In genomic region chr10:80418311-80418710, GRCm38 (mm10) we compare ENCODE assay signal across 8 mouse cellular contexts. TPM values are rescaled to one million over a fixed set of nuclear protein-coding genes. Genes with fewer than 3 reads are reported as not detected.
DNase-seq lines count a peak whose midpoint lies in the region; ATAC-seq and TF ChIP-seq lines count a peak whose summit lies in the region.

No protein-coding gene starts in this region.

- no peaks in the 10 kb centered on the region for H3K9me3 ChIP-seq in forebrain, embryonic 11.5 days (ENCODE audit: control insufficient read depth, low read length)
- H3K9me3 ChIP-seq in liver, embryonic 15.5 days (replicated peaks), result no peaks in the 10 kb centered on the region

- no peak for TF ChIP-seq CTCF in left cerebral cortex, adult 2 months (IDR thresholded peaks at IDR 0.05)

- peak; percentile 24 for DNase-seq in layer of hippocampus, adult 9-11 months
- DNase-seq in layer of hippocampus, adult 8-10 months (ENCODE audit: low spot score in 2 of 2), result no peak
- DNase-seq in adrenal gland, postnatal 10 days, result peak; percentile 76
- peak; percentile 76 for DNase-seq in forebrain, embryonic 11.5 days (ENCODE audit: low spot score)
- no peak for DNase-seq in urinary bladder, postnatal 36 days (ENCODE audit: low spot score in 2 of 2)
- DNase-seq in heart, postnatal 25 days (ENCODE audit: low spot score), result no peak
- no peak for DNase-seq in left cerebral cortex, adult 2 months (ENCODE audit: extremely low spot score in 1 of 2, low spot score in 2 of 2)

- H3K36me3 ChIP-seq in forebrain, embryonic 11.5 days (ENCODE audit: control insufficient read depth, insufficient read depth, low read length), result peaks cover 50% of the 10 kb centered on the region
- peaks cover 90% of the 10 kb centered on the region for H3K36me3 ChIP-seq in liver, embryonic 15.5 days (replicated peaks)

- no peaks in the 10 kb centered on the region for H3K27me3 ChIP-seq in forebrain, embryonic 11.5 days (ENCODE audit: control insufficient read depth, insufficient read depth, low read length)
- H3K27me3 ChIP-seq in liver, embryonic 15.5 days, result no peaks in the 10 kb centered on the region

- no peak overlapping the region for H3K4me2 ChIP-seq in forebrain, embryonic 11.5 days (ENCODE audit: low read depth, low read length, severe bottlenecking)
- H3K4me2 ChIP-seq in liver, embryonic 15.5 days, result peak overlapping the region; percentile 82

- no peak overlapping the region for H3K9ac ChIP-seq in forebrain, embryonic 11.5 days (ENCODE audit: low read length)
- peak overlapping the region; percentile 67 for H3K9ac ChIP-seq in liver, embryonic 15.5 days

- H3K4me3 ChIP-seq in forebrain, embryonic 11.5 days (ENCODE audit: low read depth, low read length), result no peak overlapping the region
- H3K4me3 ChIP-seq in liver, embryonic 15.5 days (replicated peaks), result no peak overlapping the region
- no peak overlapping the region for H3K4me3 ChIP-seq in left cerebral cortex, adult 2 months

- peak; percentile 32; the same call in 1 of the 2 replicates for ATAC-seq in forebrain, embryonic 11.5 days (replicated peaks; ENCODE audit: low FRiP score)
- ATAC-seq in liver, embryonic 15.5 days (ENCODE audit: insufficient read depth), result no peak

- WGBS in forebrain, embryonic 11.5 days, result 81% methylated on average over 3 of the region's 3 CpGs
- WGBS in liver, embryonic 15.5 days (ENCODE audit: insufficient replicate concordance), result 57% methylated on average over 3 of the region's 3 CpGs

- no peaks in the 10 kb centered on the region; the same call in 1 of the 2 replicates for H3K4me1 ChIP-seq in forebrain, embryonic 11.5 days (replicated peaks; ENCODE audit: control insufficient read depth, insufficient read depth, low read length)
- H3K4me1 ChIP-seq in liver, embryonic 15.5 days (replicated peaks), result peaks cover 57% of the 10 kb centered on the region

- intact Hi-C loops in heart, postnatal 25 days (cut with DNase I), result no loop called here
- intact Hi-C loops in left cerebral cortex, adult 2 months (cut with DNase I), result no loop called here

- no peak overlapping the region for H3K27ac ChIP-seq in forebrain, embryonic 11.5 days (ENCODE audit: low read depth, low read length)
- peak overlapping the region; percentile 98 for H3K27ac ChIP-seq in liver, embryonic 15.5 days (replicated peaks)
- H3K27ac ChIP-seq in left cerebral cortex, adult 2 months, result no peak overlapping the region

RNA-seq across cellular contexts. Expression of gene Uqcr11, which starts 11.7 kb away (rescaled TPM):
- total RNA-seq in layer of hippocampus, adult 8-10 months (2022), result 100 to 1,000 TPM; 320 to 446 (median 390) TPM
- total RNA-seq in adrenal gland, postnatal 10 days (2021), result 1,000 to 10,000 TPM; 1,321 to 1,365 TPM
- 430 and 504 TPM in 2 replicates for polyA plus RNA-seq in forebrain, embryonic 11.5 days (2014; fragmentation: Nextera tagmentation; extraction: Ambion mirVana)
- 526 and 581 TPM in 2 replicates for polyA plus RNA-seq in liver, embryonic 15.5 days (2015; fragmentation: Nextera tagmentation; extraction: Ambion mirVana)
- 1,000 to 10,000 TPM; 1,983 to 2,045 TPM for total RNA-seq in heart, postnatal 25 days (2021)
- total RNA-seq in left cerebral cortex, adult 2 months (2021), result 100 to 1,000 TPM; 373 to 394 TPM

RNA-seq across cellular contexts. Expression of gene Tcf3, which starts 15.1 kb away (rescaled TPM):
- 10 to 100 TPM; 29.5 to 33.9 (median 32.2) TPM for total RNA-seq in layer of hippocampus, adult 8-10 months (2022)
- total RNA-seq in adrenal gland, postnatal 10 days (2021), result 10 to 100 TPM; 58.1 to 77.1 TPM
- 237 and 256 TPM in 2 replicates for polyA plus RNA-seq in forebrain, embryonic 11.5 days (2014; fragmentation: Nextera tagmentation; extraction: Ambion mirVana)
- polyA plus RNA-seq in liver, embryonic 15.5 days (2015; fragmentation: Nextera tagmentation; extraction: Ambion mirVana), result 52.8 and 59.5 TPM in 2 replicates
- total RNA-seq in heart, postnatal 25 days (2021), result 10 to 100 TPM; 20.3 to 20.9 TPM
- total RNA-seq in left cerebral cortex, adult 2 months (2021), result 10 to 100 TPM; 28.9 to 30.1 TPM

RNA-seq across cellular contexts. Expression of gene Mbd3, which starts 19.0 kb away (rescaled TPM):
- 100 to 1,000 TPM; 149 to 154 (median 150) TPM for total RNA-seq in layer of hippocampus, adult 8-10 months (2022)
- total RNA-seq in adrenal gland, postnatal 10 days (2021), result 100 to 1,000 TPM; 103 to 113 TPM
- polyA plus RNA-seq in forebrain, embryonic 11.5 days (2014; fragmentation: Nextera tagmentation; extraction: Ambion mirVana), result 276 and 322 TPM in 2 replicates
- polyA plus RNA-seq in liver, embryonic 15.5 days (2015; fragmentation: Nextera tagmentation; extraction: Ambion mirVana), result 63.2 and 74.5 TPM in 2 replicates
- total RNA-seq in heart, postnatal 25 days (2021), result 10 to 100 TPM; 85.2 to 88.9 TPM
- 100 to 1,000 TPM; 139 to 150 TPM for total RNA-seq in left cerebral cortex, adult 2 months (2021)

RNA-seq across cellular contexts. Expression of gene Mex3d, which starts 30.9 kb away (rescaled TPM):
- 10 to 100 TPM; 17.0 to 19.6 (median 18.3) TPM for total RNA-seq in layer of hippocampus, adult 8-10 months (2022)
- 10 to 100 TPM; 19.6 to 21.8 TPM for total RNA-seq in adrenal gland, postnatal 10 days (2021)
- 13.3 and 15.9 TPM in 2 replicates for polyA plus RNA-seq in forebrain, embryonic 11.5 days (2014; fragmentation: Nextera tagmentation; extraction: Ambion mirVana)
- polyA plus RNA-seq in liver, embryonic 15.5 days (2015; fragmentation: Nextera tagmentation; extraction: Ambion mirVana), result 0.78 and 0.92 TPM in 2 replicates
- total RNA-seq in heart, postnatal 25 days (2021), result 1 to 10 TPM; 7.5 to 8.8 TPM
- 10 to 100 TPM; 19.2 to 20.6 TPM for total RNA-seq in left cerebral cortex, adult 2 months (2021)

Comparison
In these comparisons a context has a peak if more than half of its experiments do, and no peak if none do; other contexts are left out.
1. DNase-seq: peak in layer of hippocampus, adult 9-11 months (single experiment), adrenal gland, postnatal 10 days (single experiment) and forebrain, embryonic 11.5 days (single experiment); none in layer of hippocampus, adult 8-10 months (0 of 2), urinary bladder, postnatal 36 days (0 of 2), heart, postnatal 25 days (single experiment) and left cerebral cortex, adult 2 months (0 of 2).